In the genomic region with DNA sequence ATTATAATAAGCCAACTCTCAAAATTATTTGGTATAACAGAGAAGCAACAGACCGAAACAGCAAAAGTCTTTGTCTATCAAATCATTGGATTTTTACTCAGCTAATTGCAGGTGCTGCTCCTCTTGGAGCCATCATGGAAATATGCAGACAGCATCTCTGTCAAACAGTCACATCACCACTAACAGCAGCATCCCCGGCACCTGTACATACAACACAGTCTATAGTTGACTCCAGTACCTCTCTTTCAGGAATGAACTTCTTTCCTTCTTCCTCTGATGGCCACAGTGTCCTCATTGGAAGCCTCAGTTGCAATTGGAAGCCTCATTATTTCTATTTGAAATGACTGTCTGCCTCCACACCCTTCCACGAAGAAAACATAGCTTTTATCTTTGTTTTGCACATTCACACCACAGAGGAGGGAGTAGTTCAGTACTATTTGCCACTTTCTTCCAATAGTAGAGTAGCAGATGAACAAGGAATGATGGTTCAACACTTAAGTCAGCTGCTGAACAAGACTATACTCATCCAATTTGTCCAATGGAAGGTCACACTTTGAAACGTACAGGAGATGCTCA, we compare ENCODE assay signal across 21 mouse cellular contexts.
A peak's percentile ranks its signal among the peaks of the same experiment; 100 is the strongest.
DNase-seq lines count a peak whose midpoint lies in the region; ATAC-seq and TF ChIP-seq lines count a peak whose summit lies in the region.
"Had no signal": no experiment of that assay in that cellular context is flagged by ENCODE, and none has a peak within 500 bp of the region (broad histone marks: within the 10 kb centered on the region; RNA-seq: fewer than 3 reads in every experiment).

No protein-coding gene starts in this region.

- H3K4me3 ChIP-seq in MEL (ENCODE audit: control insufficient read depth in 1 of 2, insufficient read depth in 1 of 2, low read depth in 2 of 2, low read length in 2 of 2) = no peak overlapping the region
- peak overlapping the region; percentile 43 for H3K4me3 ChIP-seq in liver, embryonic 11.5 days (ENCODE audit: low read depth, low read length)
- H3K4me3 ChIP-seq in liver, postnatal 0 days (ENCODE audit: low read depth, low read length) = peak overlapping the region; percentile 51
- H3K4me3 ChIP-seq in cerebellum, adult 2 months (replicated peaks; ENCODE audit: insufficient read depth, low read depth, low read length) = no peak overlapping the region
- H3K4me3 ChIP-seq: embryonic facial prominence, embryonic 15.5 days; heart, embryonic 15.5 days; hindbrain, embryonic 13.5 days; midbrain, embryonic 13.5 days had no signal

- no peak for TF ChIP-seq EP300 in MEL (IDR thresholded peaks at IDR 0.05; ENCODE audit: low read depth in 1 of 2, low read length in 2 of 2)
- TF ChIP-seq EP300 in liver, postnatal 0 days (IDR thresholded peaks at IDR 0.05; ENCODE audit: low read depth) = peak; percentile 97

- H3K36me3 ChIP-seq in MEL (ENCODE audit: control insufficient read depth in 1 of 2, insufficient read depth in 2 of 2, low read length in 2 of 2) = peaks cover 0 to 27% of the 10 kb centered on the region in 2 experiments; a peak in 2 of 4 replicates
- H3K36me3 ChIP-seq in liver, embryonic 11.5 days (ENCODE audit: control insufficient read depth, insufficient read depth, low read length) = no peaks in the 10 kb centered on the region
- no peaks in the 10 kb centered on the region for H3K36me3 ChIP-seq in liver, postnatal 0 days (replicated peaks; ENCODE audit: insufficient read depth, low read length)
- H3K36me3 ChIP-seq: embryonic facial prominence, embryonic 15.5 days; G1E; heart, embryonic 15.5 days; hindbrain, embryonic 13.5 days; midbrain, embryonic 13.5 days had no signal

- no peak overlapping the region for H3K27ac ChIP-seq in MEL (ENCODE audit: control insufficient read depth, low read depth, low read length)
- H3K27ac ChIP-seq in liver, embryonic 11.5 days (ENCODE audit: low read depth, low read length) = peak overlapping the region; percentile 82
- H3K27ac ChIP-seq in liver, postnatal 0 days (ENCODE audit: low read depth) = peak overlapping the region; percentile 76
- H3K27ac ChIP-seq in cerebellum, adult 2 months (ENCODE audit: insufficient read depth, low read length) = no peak overlapping the region
- H3K27ac ChIP-seq: embryonic facial prominence, embryonic 15.5 days; heart, embryonic 15.5 days; hindbrain, embryonic 13.5 days; midbrain, embryonic 13.5 days had no signal

- H3K79me2 ChIP-seq in MEL (ENCODE audit: control insufficient read depth, insufficient read depth, low read length, poor library complexity) = no peaks in the 10 kb centered on the region

- H3K9me3 ChIP-seq in MEL (replicated peaks; ENCODE audit: insufficient read depth, low read length) = no peaks in the 10 kb centered on the region
- no peaks in the 10 kb centered on the region for H3K9me3 ChIP-seq in liver, embryonic 11.5 days (ENCODE audit: control insufficient read depth, low read length)
- no peaks in the 10 kb centered on the region for H3K9me3 ChIP-seq in liver, postnatal 0 days (ENCODE audit: low read length)
- H3K9me3 ChIP-seq: embryonic facial prominence, embryonic 15.5 days; G1E; heart, embryonic 15.5 days; hindbrain, embryonic 13.5 days; midbrain, embryonic 13.5 days had no signal

- ATAC-seq in liver, embryonic 11.5 days (replicated peaks; ENCODE audit: low FRiP score) = peak; percentile 84
- ATAC-seq in liver, postnatal 0 days = peak; percentile 75
- ATAC-seq: midbrain, embryonic 13.5 days had no signal

- H3K4me2 ChIP-seq in liver, embryonic 11.5 days = peak overlapping the region; percentile 59
- H3K4me2 ChIP-seq in liver, postnatal 0 days (ENCODE audit: low read depth, low read length) = peak overlapping the region; percentile 35
- H3K4me2 ChIP-seq: embryonic facial prominence, embryonic 15.5 days; heart, embryonic 15.5 days; hindbrain, embryonic 13.5 days; midbrain, embryonic 13.5 days had no signal

- WGBS in liver, embryonic 11.5 days = 60% methylated on average over 4 of the region's 4 CpGs
- WGBS in liver, postnatal 0 days (ENCODE audit: insufficient replicate concordance) = 55% methylated on average over 4 of the region's 4 CpGs
- 88% methylated on average over 4 of the region's 4 CpGs for WGBS in cerebellum, adult 2 months

- TF ChIP-seq POLR2A in MEL (IDR thresholded peaks at IDR 0.05; ENCODE audit: control insufficient read depth in 1 of 2, insufficient read depth in 1 of 2, low read depth in 1 of 2, low read length in 2 of 2, poor library complexity in 1 of 2) = no peak
- no peak for TF ChIP-seq POLR2A in cerebellum, adult 2 months (IDR thresholded peaks at IDR 0.05; ENCODE audit: borderline replicate concordance, insufficient read depth, low read length)

- H3K4me1 ChIP-seq in MEL (ENCODE audit: control insufficient read depth in 1 of 2, insufficient read depth in 2 of 2, low read length in 2 of 2) = peaks cover 8 to 19% of the 10 kb centered on the region in 2 experiments
- no peaks in the 10 kb centered on the region; the same call in 1 of the 2 replicates for H3K4me1 ChIP-seq in liver, embryonic 11.5 days (replicated peaks; ENCODE audit: control insufficient read depth, insufficient read depth, low read length)
- H3K4me1 ChIP-seq in liver, postnatal 0 days (ENCODE audit: insufficient read depth) = peaks cover 6% of the 10 kb centered on the region; the same call in 1 of the 2 replicates
- no peaks in the 10 kb centered on the region for H3K4me1 ChIP-seq in cerebellum, adult 2 months (ENCODE audit: control insufficient read depth, insufficient read depth, low read length)
- H3K4me1 ChIP-seq: embryonic facial prominence, embryonic 15.5 days; heart, embryonic 15.5 days; hindbrain, embryonic 13.5 days; midbrain, embryonic 13.5 days had no signal

- TF ChIP-seq RAD21 in MEL (IDR thresholded peaks at IDR 0.05; ENCODE audit: low read depth, low read length) = no peak

- H3K27me3 ChIP-seq in MEL (ENCODE audit: control insufficient read depth in 1 of 2, insufficient read depth in 2 of 2, low read length in 2 of 2) = no peaks in the 10 kb centered on the region
- no peaks in the 10 kb centered on the region for H3K27me3 ChIP-seq in liver, embryonic 11.5 days (replicated peaks; ENCODE audit: control insufficient read depth, insufficient read depth, low read length)
- H3K27me3 ChIP-seq in liver, postnatal 0 days (ENCODE audit: insufficient read depth, low read length) = no peaks in the 10 kb centered on the region
- no peaks in the 10 kb centered on the region for H3K27me3 ChIP-seq in cerebellum, adult 2 months (ENCODE audit: control insufficient read depth, insufficient read depth, low read length)
- H3K27me3 ChIP-seq: CH12.LX; embryonic facial prominence, embryonic 15.5 days; heart, embryonic 15.5 days; hindbrain, embryonic 13.5 days; midbrain, embryonic 13.5 days had no signal

- peak; percentile 27 for DNase-seq in MEL (ENCODE audit: low read depth, low spot score)
- DNase-seq in c-Kit-positive CD71-positive TER-119-positive erythroid progenitor cells, embryonic 14.5 days (ENCODE audit: low spot score) = peak; percentile 80
- no peak for DNase-seq in liver, embryonic 11.5 days (ENCODE audit: low spot score)
- DNase-seq in liver, postnatal 0 days = no peak
- DNase-seq in layer of hippocampus, postnatal 10 days (ENCODE audit: low spot score in 2 of 2) = no peak
- DNase-seq in urinary bladder, postnatal 4 days (ENCODE audit: low spot score in 2 of 2) = no peak
- no peak for DNase-seq in cerebellum, adult 2 months
- DNase-seq: adrenal gland, adult 2 months; cerebellum, adult 8-10 months; cerebellum, postnatal 36 days; heart, postnatal 36 days; kidney, adult 9 months; kidney, postnatal 14 days; lung, adult 18-20 months; lung, postnatal 10 days had no signal

- H3K9ac ChIP-seq in MEL (ENCODE audit: control insufficient read depth, low read depth, low read length, poor library complexity, severe bottlenecking) = no peak overlapping the region
- peak overlapping the region; percentile 57 for H3K9ac ChIP-seq in liver, embryonic 11.5 days (ENCODE audit: low read depth, low read length)
- peak overlapping the region; percentile 66 for H3K9ac ChIP-seq in liver, postnatal 0 days (replicated peaks)
- H3K9ac ChIP-seq: embryonic facial prominence, embryonic 15.5 days; heart, embryonic 15.5 days; hindbrain, embryonic 13.5 days; midbrain, embryonic 13.5 days had no signal

- no peak for TF ChIP-seq CTCF in MEL (IDR thresholded peaks at IDR 0.05 in 2 of 3, conservative IDR thresholded peaks at IDR 0.05 in 1 of 3; ENCODE audit: control insufficient read depth in 1 of 3, insufficient read depth in 1 of 3, low read depth in 2 of 3, low read length in 3 of 3, poor library complexity in 1 of 3, severe bottlenecking in 1 of 3)
- no peak for TF ChIP-seq CTCF in liver, postnatal 0 days (IDR thresholded peaks at IDR 0.05; ENCODE audit: low read depth)
- TF ChIP-seq CTCF in cerebellum, adult 2 months (IDR thresholded peaks at IDR 0.05; ENCODE audit: borderline replicate concordance, insufficient read depth, low read depth, low read length) = no peak

TF ChIP-seq in MEL, 35 proteins besides CTCF, POLR2A, EP300 and RAD21:
- TF ChIP-seq SIN3A (IDR thresholded peaks at IDR 0.05; ENCODE audit: low read length) = no peak
- no peak for TF ChIP-seq ZMIZ1 (IDR thresholded peaks at IDR 0.05; ENCODE audit: low read depth, low read length)
- no peak for TF ChIP-seq E2F4 (IDR thresholded peaks at IDR 0.05; ENCODE audit: borderline replicate concordance, low read depth, low read length)
- TF ChIP-seq TAL1 (IDR thresholded peaks at IDR 0.05; ENCODE audit: low read length) = no peak
- no peak for TF ChIP-seq MXI1 (IDR thresholded peaks at IDR 0.05; ENCODE audit: low read depth, low read length)
- TF ChIP-seq SMC3 (IDR thresholded peaks at IDR 0.05; ENCODE audit: low read depth, low read length) = no peak
- no peak for TF ChIP-seq MAX (IDR thresholded peaks at IDR 0.05; ENCODE audit: low read length)
- no peak for TF ChIP-seq CHD2 (IDR thresholded peaks at IDR 0.05; ENCODE audit: low read length)
- no peak for TF ChIP-seq ZC3H11A (IDR thresholded peaks at IDR 0.05; ENCODE audit: low read depth, low read length)
- no peak for TF ChIP-seq ELF1 (IDR thresholded peaks at IDR 0.05; ENCODE audit: low read depth, low read length)
- TF ChIP-seq USF1 (IDR thresholded peaks at IDR 0.05; ENCODE audit: low read depth, low read length) = no peak
- TF ChIP-seq USF2 (IDR thresholded peaks at IDR 0.05; ENCODE audit: borderline replicate concordance in 1 of 2, insufficient read depth in 1 of 2, low read depth in 1 of 2, low read length in 2 of 2) = no peak
- TF ChIP-seq CHD1 (IDR thresholded peaks at IDR 0.05; ENCODE audit: low read depth, low read length) = no peak

Comparison
In these comparisons a context has a peak if more than half of its experiments do, and no peak if none do; other contexts are left out.
1. DNase-seq: peak in MEL (single experiment) and c-Kit-positive CD71-positive TER-119-positive erythroid progenitor cells, embryonic 14.5 days (single experiment); none in liver, embryonic 11.5 days (single experiment), liver, postnatal 0 days (single experiment), layer of hippocampus, postnatal 10 days (0 of 2), urinary bladder, postnatal 4 days (0 of 2) and cerebellum, adult 2 months (0 of 2).
2. H3K27ac ChIP-seq: peak in liver, embryonic 11.5 days (single experiment) and liver, postnatal 0 days (single experiment); none in MEL (single experiment) and cerebellum, adult 2 months (single experiment).
3. H3K4me3 ChIP-seq: peak in liver, embryonic 11.5 days (single experiment) and liver, postnatal 0 days (single experiment); none in MEL (0 of 2) and cerebellum, adult 2 months (single experiment).